Comparison of ENCODE assay signal across 9 mouse cellular contexts in the genomic region with DNA sequence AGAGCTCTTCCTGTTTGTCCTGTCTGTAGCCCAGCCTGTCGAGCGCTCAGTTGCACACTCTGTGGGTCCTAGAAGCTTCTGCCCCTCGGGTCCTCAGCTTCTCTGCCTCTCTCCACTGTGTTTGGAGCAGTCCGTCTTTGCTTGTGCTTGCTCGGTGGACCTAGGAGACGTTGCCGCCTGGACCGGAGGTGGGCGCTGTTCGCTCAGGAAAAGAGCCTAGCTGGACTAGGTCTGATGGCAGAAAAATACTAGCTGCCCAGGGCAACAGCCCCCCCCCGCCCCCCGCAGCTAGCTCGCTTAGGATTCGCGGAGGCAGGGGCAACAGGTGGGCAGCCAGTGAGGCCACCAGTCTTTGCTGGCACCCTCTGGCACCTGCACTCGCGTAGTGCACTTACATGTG. TPM values are rescaled to one million over a fixed set of nuclear protein-coding genes. Genes with fewer than 3 reads are reported as not detected.
A peak's percentile ranks its signal among the peaks of the same experiment; 100 is the strongest.
DNase-seq lines count a peak whose midpoint lies in the region; ATAC-seq and TF ChIP-seq lines count a peak whose summit lies in the region.
"Had no signal": no experiment of that assay in that cellular context is flagged by ENCODE, and none has a peak within 500 bp of the region (broad histone marks: within the 10 kb centered on the region; RNA-seq: fewer than 3 reads in every experiment).

No protein-coding gene starts in this region.

- TF ChIP-seq CTCF in lung, postnatal 0 days (IDR thresholded peaks at IDR 0.05), result peak; percentile 50
- TF ChIP-seq CTCF in lung, adult 2 months (IDR thresholded peaks at IDR 0.05; ENCODE audit: insufficient read depth, low read length), result no peak

- no peak for TF ChIP-seq POLR2A in lung, adult 2 months (IDR thresholded peaks at IDR 0.05; ENCODE audit: borderline replicate concordance, extremely low read depth, low read depth, low read length)

- H3K4me2 ChIP-seq in lung, postnatal 0 days (replicated peaks; ENCODE audit: low read depth, low read length), result no peak overlapping the region
- peak overlapping the region; percentile 39 for H3K4me2 ChIP-seq in embryonic facial prominence, embryonic 11.5 days (ENCODE audit: low read depth, low read length)
- H3K4me2 ChIP-seq in hindbrain, embryonic 14.5 days (replicated peaks), result peak overlapping the region; percentile 64
- peak overlapping the region; percentile 53 for H3K4me2 ChIP-seq in midbrain, embryonic 12.5 days (replicated peaks)

- 3% methylated on average over 13 of the region's 17 CpGs for WGBS in lung, postnatal 0 days
- WGBS in lung, adult 2 months, result 6% methylated on average over 17 of the region's 17 CpGs
- WGBS in embryonic facial prominence, embryonic 11.5 days, result 1% methylated on average over 17 of the region's 17 CpGs
- 1% methylated on average over 17 of the region's 17 CpGs for WGBS in hindbrain, embryonic 14.5 days
- whole genome bisulfite sequencing in midbrain, embryonic 12.5 days, result 3% methylated on average over 17 of the region's 17 CpGs

- no peak overlapping the region for H3K9ac ChIP-seq in lung, postnatal 0 days (replicated peaks; ENCODE audit: low read depth)
- no peak overlapping the region for H3K9ac ChIP-seq in embryonic facial prominence, embryonic 11.5 days (replicated peaks; ENCODE audit: low read length)
- H3K9ac ChIP-seq in hindbrain, embryonic 14.5 days, result peak overlapping the region; percentile 59
- peak overlapping the region; percentile 39; the same call in 1 of the 2 replicates for H3K9ac ChIP-seq in midbrain, embryonic 12.5 days (replicated peaks)

- H3K4me3 ChIP-seq in lung, postnatal 0 days (ENCODE audit: low read depth, low read length), result no peak overlapping the region
- no peak overlapping the region for H3K4me3 ChIP-seq in lung, adult 2 months (replicated peaks; ENCODE audit: extremely low read depth, low read depth, low read length)
- 0 out of 2 replicates have a peak overlapping the region, but pooled peaks have one; percentile 14 for H3K4me3 ChIP-seq in embryonic facial prominence, embryonic 11.5 days (ENCODE audit: low read depth, low read length)
- H3K4me3 ChIP-seq in hindbrain, embryonic 14.5 days (replicated peaks; ENCODE audit: low read length), result peak overlapping the region; percentile 85
- peak overlapping the region; percentile 36 for H3K4me3 ChIP-seq in midbrain, embryonic 12.5 days

- H3K27me3 ChIP-seq in lung, postnatal 0 days (replicated peaks; ENCODE audit: insufficient read depth, low read length), result peaks cover 56% of the 10 kb centered on the region
- H3K27me3 ChIP-seq in embryonic facial prominence, embryonic 11.5 days (ENCODE audit: control insufficient read depth, insufficient read depth, low read length), result peaks cover 57% of the 10 kb centered on the region
- peaks cover 27% of the 10 kb centered on the region for H3K27me3 ChIP-seq in hindbrain, embryonic 14.5 days (ENCODE audit: control insufficient read depth, insufficient read depth, low read length)
- H3K27me3 ChIP-seq in midbrain, embryonic 12.5 days, result peaks cover 60% of the 10 kb centered on the region

- no peak for TF ChIP-seq EP300 in lung, postnatal 0 days (IDR thresholded peaks at IDR 0.05)

- DNase-seq in lung, postnatal 0 days (ENCODE audit: low spot score), result no peak
- no peak for DNase-seq in lung, adult 2 months
- peak; percentile 66 for DNase-seq in embryonic facial prominence, embryonic 11.5 days (ENCODE audit: low spot score)
- peak; percentile 88 for DNase-seq in hindbrain, embryonic 14.5 days (ENCODE audit: low spot score)
- peak; percentile 87 to 90 for DNase-seq in layer of hippocampus, postnatal 10 days (ENCODE audit: low spot score in 2 of 2)
- peak; percentile 9 for DNase-seq in yolk sac, embryonic 10.5 days (ENCODE audit: low spot score)
- DNase-seq in c-Kit-positive CD71-positive TER-119-positive erythroid progenitor cells, embryonic 14.5 days (ENCODE audit: low spot score), result no peak

- H3K27ac ChIP-seq in lung, postnatal 0 days (ENCODE audit: low read length), result no peak overlapping the region
- no peak overlapping the region for H3K27ac ChIP-seq in embryonic facial prominence, embryonic 11.5 days (replicated peaks; ENCODE audit: low read depth, low read length)
- peak overlapping the region; percentile 23; the same call in 1 of the 2 replicates for H3K27ac ChIP-seq in hindbrain, embryonic 14.5 days
- no peak overlapping the region for H3K27ac ChIP-seq in midbrain, embryonic 12.5 days (replicated peaks)

- H3K36me3 ChIP-seq in lung, postnatal 0 days (ENCODE audit: insufficient read depth, low read length), result no peaks in the 10 kb centered on the region
- H3K36me3 ChIP-seq in embryonic facial prominence, embryonic 11.5 days (replicated peaks; ENCODE audit: control insufficient read depth, insufficient read depth, low read depth, low read length), result no peaks in the 10 kb centered on the region
- no peaks in the 10 kb centered on the region for H3K36me3 ChIP-seq in hindbrain, embryonic 14.5 days (replicated peaks; ENCODE audit: control insufficient read depth, insufficient read depth)
- no peaks in the 10 kb centered on the region for H3K36me3 ChIP-seq in midbrain, embryonic 12.5 days

- no peaks in the 10 kb centered on the region for H3K4me1 ChIP-seq in lung, postnatal 0 days (ENCODE audit: insufficient read depth, low read depth, low read length)
- no peaks in the 10 kb centered on the region for H3K4me1 ChIP-seq in lung, adult 2 months (ENCODE audit: control insufficient read depth, insufficient read depth, low read length)
- H3K4me1 ChIP-seq in embryonic facial prominence, embryonic 11.5 days (ENCODE audit: control insufficient read depth, insufficient read depth, low read length), result peaks cover 3% of the 10 kb centered on the region; the same call in 1 of the 2 replicates
- peaks cover 34% of the 10 kb centered on the region for H3K4me1 ChIP-seq in hindbrain, embryonic 14.5 days (replicated peaks; ENCODE audit: control insufficient read depth, insufficient read depth, low read length)
- H3K4me1 ChIP-seq in midbrain, embryonic 12.5 days, result peaks cover 44% of the 10 kb centered on the region

- H3K9me3 ChIP-seq in lung, postnatal 0 days (ENCODE audit: low read length), result no peaks in the 10 kb centered on the region
- no peaks in the 10 kb centered on the region for H3K9me3 ChIP-seq in embryonic facial prominence, embryonic 11.5 days (replicated peaks; ENCODE audit: control insufficient read depth, low read length)
- no peaks in the 10 kb centered on the region for H3K9me3 ChIP-seq in hindbrain, embryonic 14.5 days (ENCODE audit: control insufficient read depth, low read length)
- H3K9me3 ChIP-seq in midbrain, embryonic 12.5 days, result no peaks in the 10 kb centered on the region

- ATAC-seq in lung, postnatal 0 days, result no peak
- peak; percentile 12; the same call in 1 of the 2 replicates for ATAC-seq in embryonic facial prominence, embryonic 11.5 days (replicated peaks; ENCODE audit: insufficient number of reproducible peaks, low FRiP score, low TSS enrichment, low read depth)
- ATAC-seq in hindbrain, embryonic 14.5 days (ENCODE audit: low FRiP score), result peak; percentile 67
- ATAC-seq in midbrain, embryonic 12.5 days (ENCODE audit: low FRiP score, low read depth), result 0 out of 2 replicates have a peak, but pooled peaks have one; percentile 20

RNA-seq across cellular contexts. Expression of a gene that starts 3.2 kb away (rescaled TPM):
- polyA plus RNA-seq in lung, postnatal 0 days (2015; fragmentation: Nextera tagmentation; extraction: Ambion mirVana), result 0.02 and 0.29 TPM in 2 replicates
- polyA plus RNA-seq in lung, adult 2 months (2012; rRNA removed), result 0.13 and 0.15 TPM in 2 replicates
- 0.17 and 0.27 TPM in 2 replicates for polyA plus RNA-seq in embryonic facial prominence, embryonic 11.5 days (2014; fragmentation: Nextera tagmentation; extraction: Ambion mirVana)
- polyA plus RNA-seq in hindbrain, embryonic 14.5 days (2014; fragmentation: Nextera tagmentation; extraction: Ambion mirVana), result 7.0 and 7.7 TPM in 2 replicates
- total RNA-seq in layer of hippocampus, postnatal 10 days (2021), result 10 to 100 TPM; 48.4 to 51.1 TPM
- 1.3 TPM in 2 replicates for polyA plus RNA-seq in midbrain, embryonic 12.5 days (2016; fragmentation: Nextera tagmentation; extraction: Ambion mirVana)
- total RNA-seq: MEL had no signal

Comparison
In these comparisons a context has a peak if more than half of its experiments do, and no peak if none do; other contexts are left out.
1. DNase-seq: peak in embryonic facial prominence, embryonic 11.5 days (single experiment), hindbrain, embryonic 14.5 days (single experiment), layer of hippocampus, postnatal 10 days (2 of 2) and yolk sac, embryonic 10.5 days (single experiment); none in lung, postnatal 0 days (single experiment), lung, adult 2 months (single experiment) and c-Kit-positive CD71-positive TER-119-positive erythroid progenitor cells, embryonic 14.5 days (single experiment).
2. H3K4me3 ChIP-seq: peak in embryonic facial prominence, embryonic 11.5 days (single experiment), hindbrain, embryonic 14.5 days (single experiment) and midbrain, embryonic 12.5 days (single experiment); none in lung, postnatal 0 days (single experiment) and lung, adult 2 months (single experiment).
3. H3K9ac ChIP-seq: peak in hindbrain, embryonic 14.5 days (single experiment) and midbrain, embryonic 12.5 days (single experiment); none in lung, postnatal 0 days (single experiment) and embryonic facial prominence, embryonic 11.5 days (single experiment).